Mouse (Mus musculus) CD4-positive helper T cell, adult 2 months (primary cell): ENCODE measurements around the gene Troap.
"Not testable (repeated sequence)": the region's sequence is repeated elsewhere in the genome, so short reads cannot be mapped to it uniquely, and the experiment has no call there.

ENCODE experiments used
- DNase-seq: peaks from one replicate; pipeline ENCODE4 v3.0.0-alpha.2; 2012; ENCODE audit warnings: low read depth, missing footprints, low spot score

Troap gene

GRCm38 (mm10) chr15:99040920-99041856, 33.2 kb upstream of the Troap start:
- no peak for DNase-seq

- DNase-seq: no peak
Measured at GRCm38 (mm10) chr15:99042334-99042733, 32.0 kb upstream of the Troap start.

DNA sequence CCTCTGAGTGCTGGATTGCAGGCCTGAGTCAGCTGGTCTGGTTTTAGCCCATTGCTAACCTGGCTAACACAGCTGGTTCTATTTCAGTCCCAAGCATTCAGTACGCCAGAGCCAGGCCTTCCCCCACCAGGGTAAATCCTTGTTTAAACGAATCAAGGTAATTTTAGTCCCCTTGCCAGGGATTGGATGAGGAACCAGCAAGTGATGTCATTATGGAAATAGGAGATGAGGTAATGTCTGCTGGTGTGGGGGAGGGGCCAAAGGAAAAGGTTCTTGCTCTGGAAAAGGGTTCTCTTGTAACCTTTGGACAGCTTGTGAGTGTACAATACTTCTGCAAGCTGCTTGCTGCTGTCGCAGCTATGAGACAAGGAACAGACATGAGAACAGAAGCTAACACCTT, 29.5 kb upstream of the Troap start:
- DNase-seq: no peak

DNA sequence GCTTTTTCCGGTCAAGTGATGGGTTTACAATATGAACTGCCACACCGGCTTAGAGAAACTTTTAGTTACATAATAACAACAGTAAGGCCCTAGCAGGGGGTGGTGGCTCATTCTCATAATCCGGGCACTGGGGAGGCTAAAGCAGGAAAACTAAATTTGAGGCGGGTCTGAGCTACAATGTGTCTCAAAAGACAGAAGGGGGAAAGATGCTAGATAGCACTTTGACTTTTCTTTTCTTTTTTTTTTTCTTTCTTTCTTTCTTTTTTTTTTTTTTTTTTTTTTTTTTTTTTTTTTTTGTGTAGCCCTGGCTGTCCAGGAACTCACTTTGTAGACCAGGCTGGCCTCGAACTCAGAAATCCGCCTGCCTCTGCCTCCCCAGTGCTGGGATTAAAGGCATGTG, 28.6 kb upstream of the Troap start:
- DNase-seq: not testable (repeated sequence)

GRCm38 (mm10) chr15:99049473-99050253, 24.7 kb upstream of the Troap start:
- DNase-seq: peak; percentile 65

DNA sequence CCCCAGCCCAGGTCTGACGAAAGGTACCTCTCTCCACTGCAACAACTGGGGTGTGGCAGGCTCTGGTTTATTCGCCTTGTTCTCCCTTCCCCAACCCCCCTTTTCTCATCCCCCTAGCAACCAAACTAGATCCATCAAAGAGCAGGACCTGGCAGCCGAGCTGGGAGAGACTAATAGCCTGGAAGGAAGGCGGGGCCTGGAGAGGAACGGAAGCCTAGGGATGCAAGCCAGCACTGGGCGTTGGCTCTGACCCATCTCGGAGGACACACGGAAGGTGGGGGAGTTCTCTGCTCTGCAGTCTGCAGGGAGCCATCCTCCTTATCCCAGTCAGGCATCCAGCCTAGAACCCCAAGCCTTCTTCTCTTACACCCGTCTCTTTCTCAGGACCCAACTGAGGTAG, 21.0 kb upstream of the Troap start:
- DNase-seq: no peak

GRCm38 (mm10) chr15:99055040-99055439, 19.3 kb upstream of the Troap start, which contains the start of gene Prph:
Gene Prph (plus strand): TSS chr15:99055174.
- no peak for DNase-seq

GRCm38 (mm10) chr15:99055511-99055961, 18.8 kb upstream of the Troap start:
- peak; percentile 35 for DNase-seq

- peak; percentile 66 for DNase-seq
Measured at GRCm38 (mm10) chr15:99056332-99056731, 18.0 kb upstream of the Troap start.

DNA sequence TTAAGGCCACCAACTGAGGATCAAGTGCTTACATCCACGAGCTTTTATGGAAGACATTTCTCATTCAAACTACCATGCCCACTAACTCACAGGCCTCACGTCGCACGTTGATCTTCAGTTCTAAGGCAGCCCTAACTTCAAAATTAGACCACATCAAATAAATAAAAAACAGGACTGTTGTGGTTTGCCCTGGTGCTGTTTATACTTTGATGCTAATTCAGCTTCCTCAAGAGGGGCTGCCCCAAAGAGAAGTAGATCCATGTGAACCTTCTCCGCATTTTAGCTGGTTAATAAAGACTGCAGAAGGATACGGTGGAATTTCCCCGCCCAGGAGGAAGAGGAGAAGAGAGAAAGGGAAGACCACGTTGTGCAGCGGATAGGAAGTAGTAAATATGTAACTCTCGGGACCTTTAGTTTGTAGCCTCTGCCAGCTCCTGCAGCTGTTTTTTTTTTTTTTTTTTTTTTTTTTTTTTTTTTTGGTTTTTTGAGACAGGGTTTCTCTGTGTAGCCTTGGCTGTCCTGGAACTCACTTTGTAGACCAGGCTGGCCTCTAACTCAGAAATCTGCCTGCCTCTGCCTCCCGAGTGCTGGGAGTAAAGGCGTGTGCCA, 8.7 kb upstream of the Troap start:
- DNase-seq: peak; percentile 74

GRCm38 (mm10) chr15:99071988-99072387, 2.4 kb upstream of the Troap start:
- no peak for DNase-seq

GRCm38 (mm10) chr15:99074600-99075333, 392 bp downstream of the Troap start:
- DNase-seq: peak; percentile 94

DNA sequence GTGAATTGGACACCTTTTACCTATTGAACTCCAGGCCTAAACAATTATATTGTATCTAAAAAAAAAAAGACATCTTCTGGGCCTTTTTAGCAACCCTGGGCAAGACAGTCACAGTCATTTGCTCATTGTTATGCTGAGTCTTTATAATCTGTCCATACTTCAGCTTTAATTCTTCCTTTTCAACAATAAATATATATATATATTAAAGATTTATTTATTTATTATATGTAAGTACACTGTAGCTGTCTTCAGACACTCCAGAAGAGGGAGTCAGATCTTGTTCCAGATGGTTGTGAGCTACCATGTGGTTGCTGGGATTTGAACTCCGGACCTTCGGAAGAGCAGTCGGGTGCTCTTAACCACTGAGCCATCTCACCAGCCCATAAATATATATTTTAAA, 1.6 kb downstream of the Troap start:
- DNase-seq: not testable (repeated sequence)

DNA sequence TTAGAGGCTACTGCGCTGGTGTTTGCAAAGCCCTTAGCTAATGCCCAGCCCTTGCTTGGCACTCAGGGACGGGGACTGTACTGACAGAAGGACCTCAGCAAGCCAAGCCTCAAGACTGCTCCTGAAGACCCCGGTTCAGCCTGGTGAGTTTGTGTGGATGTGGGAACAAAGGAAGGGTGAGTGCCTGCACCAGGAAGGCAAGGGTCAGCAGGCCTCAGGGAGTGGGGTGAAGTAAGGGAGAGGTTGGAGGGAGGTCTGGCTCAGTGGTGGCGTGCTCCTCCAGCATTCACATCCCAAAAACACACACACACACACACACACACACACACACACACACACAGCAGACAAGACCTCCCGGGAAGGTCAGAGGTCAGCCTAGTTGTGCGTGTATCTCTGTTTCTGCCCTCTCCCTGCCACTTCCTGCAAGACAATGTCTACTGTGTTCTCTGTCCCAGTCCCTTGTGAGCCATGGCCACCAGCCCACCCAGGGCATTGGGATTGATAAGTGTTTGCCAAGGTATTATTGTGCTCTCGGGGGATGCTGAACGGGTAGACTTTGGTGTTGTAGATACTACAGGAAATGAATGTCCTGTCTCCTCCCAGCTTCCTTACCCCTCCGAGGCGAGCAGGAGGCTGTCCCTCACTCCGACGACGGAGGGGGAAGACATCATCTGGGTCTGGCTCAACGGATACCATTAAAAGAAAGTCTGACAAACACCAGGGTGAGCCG, 4.0 kb downstream of the Troap start:
- DNase-seq: no peak

DNA sequence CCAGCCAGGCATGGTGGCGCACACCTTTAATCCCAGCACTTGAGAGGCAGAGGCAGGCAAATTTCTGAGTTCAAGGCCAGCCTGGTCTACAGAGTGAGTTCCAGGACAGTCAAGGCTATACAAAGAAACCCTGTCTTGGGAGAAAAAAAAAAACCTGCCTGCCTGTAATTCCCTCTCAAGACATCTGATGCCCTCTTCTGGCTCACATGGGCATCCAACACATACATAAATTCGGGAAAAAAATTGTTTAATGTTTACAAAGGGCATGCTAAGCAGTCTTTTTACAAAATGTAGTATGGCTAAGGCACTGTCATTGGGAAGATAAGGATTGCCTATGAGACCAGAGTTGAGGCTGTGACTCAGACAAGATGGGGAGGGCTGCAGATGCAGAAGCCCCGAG, 5.4 kb downstream of the Troap start:
- no peak for DNase-seq

DNA sequence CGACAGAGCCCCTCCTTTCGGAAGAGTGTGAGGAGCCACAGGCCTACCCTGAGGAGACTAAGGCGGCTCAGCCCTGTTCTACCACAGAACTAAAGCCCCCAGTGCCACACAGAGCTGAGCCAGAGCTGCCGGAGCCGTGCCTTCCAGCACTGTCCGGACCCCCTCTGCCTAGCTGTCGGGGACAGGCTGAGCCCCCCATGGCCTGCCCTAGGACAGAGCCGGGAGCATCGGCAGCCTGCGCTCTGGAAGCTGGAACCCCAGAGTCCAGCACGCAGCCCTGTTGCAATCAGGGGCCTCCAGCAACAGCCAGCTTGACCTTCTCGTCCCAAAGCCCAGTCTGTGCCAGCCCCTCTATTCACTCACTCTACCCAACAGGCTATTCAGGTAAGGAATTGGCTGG, 7.9 kb downstream of the Troap start:
- no peak for DNase-seq

DNA sequence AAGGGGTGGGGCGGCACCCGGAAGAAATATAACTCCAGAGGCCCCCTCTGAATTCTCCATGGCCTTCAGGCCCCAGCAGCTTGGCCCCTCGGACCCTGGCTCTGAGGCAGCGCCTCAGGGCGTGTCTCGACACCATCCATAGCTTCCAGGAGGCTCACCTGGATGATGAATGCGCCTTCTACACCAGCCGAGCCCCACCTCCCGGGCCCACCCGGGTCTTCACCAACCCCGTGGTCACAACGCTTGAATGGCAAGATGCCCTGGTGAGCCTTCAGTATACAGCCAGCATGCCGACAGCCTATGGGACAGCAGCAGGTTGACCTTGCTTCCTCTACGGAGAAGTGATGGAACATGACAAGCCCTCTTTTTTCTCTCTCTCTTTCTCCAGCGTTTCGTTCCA, 8.5 kb downstream of the Troap start:
- DNase-seq: no peak

GRCm38 (mm10) chr15:99083258-99083657, 8.9 kb downstream of the Troap start:
- peak; percentile 37 for DNase-seq

GRCm38 (mm10) chr15:99083867-99084557, 9.6 kb downstream of the Troap start:
- no peak for DNase-seq

GRCm38 (mm10) chr15:99084618-99085017, 10.2 kb downstream of the Troap start:
- no peak for DNase-seq
